Mouse (Mus musculus): ENCODE data around the gene Ryr1.
"Not testable (repeated sequence)": the region's sequence is repeated elsewhere in the genome, so short reads cannot be mapped to it uniquely, and the experiment has no call there.

The Ryr1 gene

DNA sequence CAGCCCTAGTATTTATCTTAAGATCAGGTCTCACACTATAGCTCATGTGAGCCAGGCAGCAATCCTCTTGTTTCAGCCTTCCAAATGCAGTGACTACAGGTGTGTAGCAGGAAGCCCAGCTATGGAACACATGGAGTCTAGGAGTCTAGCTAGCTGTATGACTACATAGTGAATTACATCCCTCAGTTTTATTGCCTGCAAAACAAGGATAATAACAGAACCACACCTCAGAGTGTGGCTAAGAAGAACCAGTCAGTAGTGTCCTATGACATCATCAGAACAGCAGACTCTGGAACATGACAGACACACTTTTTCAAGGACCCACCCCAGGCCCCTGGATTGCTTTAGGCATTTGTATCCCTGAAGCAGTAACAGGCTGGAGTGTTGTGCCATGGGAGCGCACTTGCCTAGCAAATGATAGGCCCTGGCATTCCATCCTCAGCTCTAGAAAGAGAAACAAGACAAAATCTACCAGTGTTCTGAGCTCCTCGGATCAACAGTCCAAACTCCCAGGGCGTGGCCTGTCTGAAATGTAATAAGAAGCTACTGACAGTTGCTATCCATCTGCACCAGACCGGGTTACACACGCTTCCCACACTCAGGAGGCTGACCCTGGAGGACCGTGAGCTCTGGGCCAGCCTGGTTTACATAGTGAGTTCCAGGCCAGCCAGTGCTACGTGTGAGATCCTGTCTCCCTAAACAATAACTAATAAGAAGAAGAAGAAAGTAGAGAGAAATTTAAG lies 21.8 kb upstream of the Ryr1 start:
- DNase-seq (ENCODE audit: low read depth in 2 of 2, low spot score in 2 of 2), result no peak

DNA sequence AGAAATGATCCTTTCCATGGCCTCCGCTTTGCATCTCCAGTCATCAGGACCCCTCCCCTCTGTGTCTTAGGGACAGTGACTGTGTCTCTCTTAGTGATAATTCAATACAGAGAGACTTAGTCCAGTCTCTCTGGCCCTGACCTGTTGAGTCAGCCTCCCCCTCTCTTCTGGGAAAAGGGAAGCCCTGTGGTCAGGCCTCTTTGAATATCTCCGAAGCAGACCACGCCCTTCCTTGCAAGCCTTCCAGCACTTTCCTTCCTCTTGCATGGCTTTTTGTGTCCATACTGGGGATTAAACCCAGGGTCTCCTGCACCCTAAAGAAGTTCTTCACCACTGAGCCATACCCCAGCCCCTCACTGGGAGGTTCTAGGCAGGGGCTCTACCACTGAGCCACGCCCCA lies 19.0 kb upstream of the Ryr1 start:
- no peak for DNase-seq (ENCODE audit: low read depth in 2 of 2, low spot score in 2 of 2)

DNA sequence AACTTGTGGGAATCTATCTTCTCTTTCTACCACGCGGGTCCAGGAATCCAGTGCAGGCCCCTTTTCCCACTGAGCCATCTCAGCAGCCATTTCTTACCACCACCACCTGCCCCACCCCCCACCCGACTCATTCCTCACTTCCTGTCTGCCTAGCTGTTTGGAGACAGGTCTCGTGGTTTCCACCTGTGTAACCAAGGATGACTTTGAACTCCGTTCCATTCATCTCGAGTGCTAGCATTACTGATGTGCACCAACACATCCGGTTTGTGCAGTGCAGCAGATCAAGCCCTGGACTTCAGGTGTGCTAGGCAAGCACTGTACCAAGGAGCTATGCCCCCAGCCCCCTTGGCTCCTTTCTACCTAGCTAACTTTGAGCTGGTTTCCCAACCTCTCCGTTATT lies 16.4 kb upstream of the Ryr1 start:
- DNase-seq (ENCODE audit: low read depth in 2 of 2, low spot score in 2 of 2), result peak; percentile 43 to 51

DNA sequence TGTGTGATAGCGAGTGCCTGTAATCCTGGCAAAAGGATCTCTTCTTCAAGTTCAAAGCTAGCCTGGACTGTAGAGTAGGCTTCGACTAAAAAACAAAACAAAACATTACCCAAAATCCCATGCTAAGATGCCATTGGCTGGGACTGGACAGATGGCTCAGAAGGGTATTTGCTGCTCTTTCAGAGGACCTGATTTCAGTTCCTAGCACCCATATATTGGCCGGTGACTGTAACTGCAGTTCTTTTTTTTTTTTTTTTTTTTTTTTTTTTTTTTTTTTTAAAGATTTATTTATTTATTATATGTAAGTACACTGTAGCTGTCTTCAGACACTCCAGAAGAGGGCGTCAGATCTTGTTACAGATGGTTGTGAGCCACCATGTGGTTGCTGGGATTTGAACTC lies 14.3 kb upstream of the Ryr1 start:
- DNase-seq (ENCODE audit: low read depth in 2 of 2, low spot score in 2 of 2), result not testable (repeated sequence)

DNA sequence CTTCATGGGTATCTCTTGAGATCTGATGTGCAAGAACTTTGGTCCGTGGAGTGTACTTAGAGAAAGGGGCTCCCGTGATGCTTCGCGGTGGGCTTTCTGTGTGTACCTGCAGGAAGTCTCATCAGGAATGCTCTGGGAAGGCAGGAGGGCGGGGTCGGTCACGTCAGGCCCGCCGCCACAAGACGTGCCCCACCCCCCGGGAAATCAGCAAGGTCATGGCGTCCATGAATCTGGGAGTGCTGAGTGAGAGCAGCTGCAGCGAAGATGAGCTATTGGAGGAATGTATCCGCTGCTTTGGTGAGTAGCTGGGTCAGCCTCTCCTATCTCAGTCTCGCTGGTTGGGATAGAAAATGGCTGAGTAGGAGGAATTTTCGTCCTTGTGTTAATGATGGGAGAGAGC lies 12.4 kb upstream of the Ryr1 start:
- DNase-seq (ENCODE audit: low read depth in 2 of 2, low spot score in 2 of 2), result no peak

DNA sequence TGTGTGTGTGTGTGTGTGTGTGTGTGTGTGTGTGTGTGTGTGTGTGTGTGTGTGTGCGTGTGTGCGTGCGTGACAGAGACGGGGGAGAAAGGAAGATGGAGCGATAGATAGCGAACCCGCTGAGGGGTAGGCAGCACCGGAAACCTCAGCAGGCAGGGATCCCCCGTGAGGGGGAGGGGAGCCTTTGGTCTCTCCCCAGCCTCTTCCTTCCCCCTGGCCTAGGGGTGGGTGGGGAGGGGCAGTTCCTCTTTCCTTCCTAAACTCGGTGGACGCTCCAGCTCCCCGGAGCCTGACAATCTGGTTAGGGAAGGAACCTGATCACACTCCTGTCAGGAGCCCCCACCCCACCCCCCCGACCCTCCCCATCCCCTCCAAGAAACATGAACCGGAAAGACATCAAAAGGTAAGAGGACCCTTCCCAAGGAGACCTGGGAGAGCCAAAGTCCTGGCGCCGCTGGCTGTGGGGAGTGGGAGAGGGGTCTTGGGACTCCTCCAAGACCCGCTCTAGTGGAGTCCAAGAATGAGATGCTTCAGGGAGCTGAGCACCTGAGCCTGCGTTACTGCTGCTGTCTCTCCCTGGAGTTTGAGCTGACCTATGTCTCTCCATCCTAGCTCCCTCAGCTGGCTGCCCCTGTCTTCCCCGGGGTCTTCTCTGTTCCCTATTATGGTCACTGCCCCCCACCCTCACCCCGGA lies 9.9 kb upstream of the Ryr1 start, which contains the start of gene Rasgrp4:
TSS of gene Rasgrp4 (plus strand) at position 159 of the 694 bp plus-strand sequence.
- DNase-seq (ENCODE audit: low read depth in 2 of 2, low spot score in 2 of 2), result peak; percentile 62 to 71

DNA sequence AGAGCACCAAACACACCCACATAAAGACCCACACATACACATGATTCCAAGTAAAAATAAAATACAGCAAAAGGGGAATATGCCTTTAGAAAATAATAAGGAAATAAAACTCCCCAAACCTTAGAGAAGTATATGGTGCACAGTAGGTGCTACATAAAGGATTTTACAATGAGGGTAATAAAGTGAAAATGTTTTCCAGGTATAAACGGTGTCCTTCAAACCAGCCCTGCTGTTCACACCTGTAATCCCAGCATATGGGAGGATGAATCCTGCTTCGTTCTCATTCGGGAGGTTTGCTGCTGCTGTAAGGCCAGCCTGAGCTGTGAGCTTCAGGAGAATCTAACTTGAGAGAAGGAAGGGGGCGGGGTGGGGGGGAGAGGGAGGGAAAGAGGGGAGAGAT lies 9.3 kb upstream of the Ryr1 start:
- DNase-seq (ENCODE audit: low read depth in 2 of 2, low spot score in 2 of 2), result no peak

DNA sequence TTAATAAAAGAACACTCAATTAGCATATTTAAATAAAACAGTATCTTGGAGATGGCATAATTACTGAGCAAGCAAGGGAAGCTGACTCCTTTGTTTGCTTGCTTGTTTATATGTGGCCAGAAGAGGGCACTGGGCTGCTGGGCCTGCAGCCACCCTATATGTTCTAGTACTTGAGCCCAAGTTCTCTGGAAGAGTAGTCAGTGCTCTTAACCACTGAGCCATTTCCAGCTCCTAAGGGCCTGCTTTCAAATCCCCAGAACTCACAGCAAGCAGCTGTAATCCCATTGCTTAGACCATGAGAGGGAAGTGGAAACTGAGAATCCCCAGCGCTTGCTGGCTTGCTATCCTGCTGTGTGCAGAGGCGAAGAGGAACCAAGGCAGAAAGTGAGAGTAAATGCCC lies 3.7 kb upstream of the Ryr1 start:
- no peak for DNase-seq (ENCODE audit: low read depth in 2 of 2, low spot score in 2 of 2)

DNA sequence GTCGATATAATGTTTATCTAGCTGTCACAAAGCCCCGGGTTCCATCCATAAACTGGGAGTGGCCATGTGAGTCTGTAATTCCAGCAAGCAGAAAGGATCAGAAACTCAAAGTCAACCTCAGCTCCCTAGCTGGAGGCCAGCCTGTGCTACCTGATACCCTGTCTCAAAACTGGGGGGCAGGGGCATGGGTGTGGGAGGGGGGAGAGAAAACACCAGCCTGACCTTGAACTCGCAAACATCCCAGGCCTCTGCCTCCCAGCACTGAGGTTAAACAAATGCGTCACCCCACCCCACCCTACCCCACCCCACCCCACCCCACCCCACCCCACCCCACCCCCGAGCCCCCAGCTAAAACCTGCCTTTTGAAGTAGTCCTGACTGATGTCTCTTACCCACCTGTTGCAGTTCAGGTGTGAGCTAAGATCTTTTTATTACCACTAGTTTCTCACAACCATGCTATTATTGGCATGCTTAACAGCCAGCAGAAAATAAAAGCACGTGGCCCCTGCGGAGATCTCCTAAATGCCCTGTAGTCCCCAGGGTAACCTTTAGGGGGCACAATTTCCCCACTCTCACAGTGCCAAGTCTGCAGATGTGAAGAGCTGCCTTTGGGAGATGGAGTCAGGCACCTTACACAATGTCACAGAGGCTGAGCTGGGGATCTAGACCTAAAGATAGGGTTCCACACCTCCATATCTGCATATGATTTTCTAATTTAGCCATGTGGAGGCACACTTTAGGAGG lies 1.4 kb upstream of the Ryr1 start:
- peak; percentile 80 to 88 for DNase-seq (ENCODE audit: low read depth in 2 of 2, low spot score in 2 of 2)

DNA sequence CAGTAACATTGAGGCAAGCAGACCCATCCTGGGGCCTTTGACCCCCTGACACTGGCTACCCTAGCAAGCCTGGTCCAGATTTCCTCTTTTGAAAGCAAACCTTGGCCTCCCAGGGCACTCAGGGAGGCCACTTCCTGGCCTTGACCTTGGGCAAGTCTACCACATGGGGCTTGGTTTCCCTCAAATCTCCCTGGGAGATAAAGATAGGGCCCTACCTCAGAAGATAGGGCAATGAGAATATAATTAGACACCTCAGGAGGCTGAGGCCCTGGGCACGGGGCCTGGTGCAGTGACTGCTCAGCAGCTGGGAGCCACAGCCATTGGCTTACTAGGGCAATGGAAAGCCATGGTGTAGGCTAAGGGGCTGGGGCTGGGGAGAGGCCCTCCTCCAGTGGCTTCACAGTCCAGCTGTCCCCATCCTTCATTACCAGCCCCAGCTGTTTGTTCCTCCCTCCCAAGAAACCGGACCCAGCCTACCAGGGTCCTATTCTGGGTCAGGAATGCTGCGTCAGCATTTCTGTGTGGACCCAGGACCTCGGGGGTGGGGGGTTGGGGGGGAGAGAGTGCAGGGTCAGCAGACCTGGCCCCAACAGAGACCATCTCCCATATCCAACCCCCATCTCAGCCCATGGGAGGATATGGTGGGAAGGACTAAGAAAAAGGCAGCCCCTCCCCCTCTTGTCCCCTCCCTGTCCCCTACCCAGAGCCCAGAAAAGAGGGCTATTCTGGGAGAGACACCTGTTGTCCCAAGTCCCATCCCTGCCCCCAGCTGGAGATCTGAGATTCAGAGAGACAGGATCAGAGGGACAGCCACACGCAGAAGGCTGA lies 1.2 kb downstream of the Ryr1 start:
- no peak for DNase-seq (ENCODE audit: low read depth in 2 of 2, low spot score in 2 of 2)

DNA sequence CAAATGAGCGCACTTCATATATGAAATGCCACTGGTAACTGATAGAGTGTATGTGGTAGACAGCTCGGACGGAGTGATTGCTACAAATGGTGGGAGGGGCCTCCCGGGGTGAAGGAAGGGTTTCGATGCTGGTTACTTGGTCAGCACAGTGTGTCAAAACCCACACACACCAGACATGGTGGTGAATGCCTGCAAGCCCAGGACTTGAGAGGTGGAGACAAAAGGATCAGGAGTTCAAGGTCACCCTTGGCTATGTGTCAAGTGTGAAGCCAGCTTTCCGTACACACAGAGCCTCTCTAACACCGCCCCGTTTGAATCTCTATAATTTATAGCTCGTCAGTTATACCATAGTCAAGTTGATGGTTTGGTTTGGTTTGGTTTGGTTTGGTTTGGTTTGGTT lies 2.2 kb downstream of the Ryr1 start:
- no peak for DNase-seq (ENCODE audit: low read depth in 2 of 2, low spot score in 2 of 2)

DNA sequence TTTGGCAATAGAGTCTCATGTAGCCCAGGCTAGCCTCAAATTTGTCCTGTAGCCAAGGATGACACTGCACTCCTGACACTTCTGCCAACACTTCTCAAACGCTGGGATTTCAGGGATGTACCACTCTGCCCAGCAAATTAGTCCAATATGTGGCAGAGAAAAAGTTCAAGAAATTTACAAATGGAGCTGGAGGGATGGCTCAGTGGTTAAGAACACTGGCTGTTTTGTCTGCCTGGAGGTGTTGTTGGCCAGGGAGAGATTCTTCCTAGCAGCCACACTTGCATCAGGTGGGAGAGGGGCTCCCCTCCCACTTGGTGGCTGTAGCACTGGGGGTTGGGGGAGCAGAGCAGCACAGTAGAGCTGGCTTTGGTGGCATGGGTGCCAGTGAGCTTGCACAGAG lies 5.5 kb downstream of the Ryr1 start:
- no peak for DNase-seq (ENCODE audit: low read depth in 2 of 2, low spot score in 2 of 2)

DNA sequence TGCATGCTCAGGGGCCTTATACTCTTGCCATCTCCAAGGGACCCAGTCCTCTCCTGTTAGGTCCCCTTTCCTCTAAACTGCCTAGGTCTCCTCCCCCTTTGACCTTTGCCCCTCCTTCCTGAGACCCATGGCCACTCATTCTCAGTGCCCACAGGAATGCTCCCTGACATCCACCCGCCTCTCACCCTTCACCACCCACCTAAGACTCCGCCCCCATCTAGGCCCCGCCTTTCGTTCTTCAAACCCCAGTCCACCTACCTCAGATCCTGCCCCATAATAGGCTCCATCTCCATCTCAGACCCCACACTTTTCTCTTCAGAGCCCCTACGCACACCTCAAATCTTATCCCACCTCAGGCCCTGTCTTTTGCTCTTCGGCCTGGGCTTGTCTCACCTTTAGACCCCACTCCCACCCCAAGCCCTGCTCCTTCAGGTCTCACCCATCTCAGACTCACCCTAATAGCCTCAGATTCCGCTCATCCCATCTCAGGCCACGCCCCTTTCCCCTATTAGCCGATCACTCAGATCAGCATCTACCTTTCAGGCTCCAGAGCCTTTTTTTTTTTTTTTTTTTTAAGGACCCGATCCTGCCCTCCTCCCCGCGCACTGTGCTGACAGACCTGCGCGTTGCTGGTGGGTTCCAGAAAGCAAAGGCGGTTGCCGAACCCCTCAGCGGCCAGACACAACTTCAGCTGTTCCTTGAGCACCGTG lies 6.7 kb downstream of the Ryr1 start:
- DNase-seq (ENCODE audit: low read depth in 2 of 2, low spot score in 2 of 2), result no peak

DNA sequence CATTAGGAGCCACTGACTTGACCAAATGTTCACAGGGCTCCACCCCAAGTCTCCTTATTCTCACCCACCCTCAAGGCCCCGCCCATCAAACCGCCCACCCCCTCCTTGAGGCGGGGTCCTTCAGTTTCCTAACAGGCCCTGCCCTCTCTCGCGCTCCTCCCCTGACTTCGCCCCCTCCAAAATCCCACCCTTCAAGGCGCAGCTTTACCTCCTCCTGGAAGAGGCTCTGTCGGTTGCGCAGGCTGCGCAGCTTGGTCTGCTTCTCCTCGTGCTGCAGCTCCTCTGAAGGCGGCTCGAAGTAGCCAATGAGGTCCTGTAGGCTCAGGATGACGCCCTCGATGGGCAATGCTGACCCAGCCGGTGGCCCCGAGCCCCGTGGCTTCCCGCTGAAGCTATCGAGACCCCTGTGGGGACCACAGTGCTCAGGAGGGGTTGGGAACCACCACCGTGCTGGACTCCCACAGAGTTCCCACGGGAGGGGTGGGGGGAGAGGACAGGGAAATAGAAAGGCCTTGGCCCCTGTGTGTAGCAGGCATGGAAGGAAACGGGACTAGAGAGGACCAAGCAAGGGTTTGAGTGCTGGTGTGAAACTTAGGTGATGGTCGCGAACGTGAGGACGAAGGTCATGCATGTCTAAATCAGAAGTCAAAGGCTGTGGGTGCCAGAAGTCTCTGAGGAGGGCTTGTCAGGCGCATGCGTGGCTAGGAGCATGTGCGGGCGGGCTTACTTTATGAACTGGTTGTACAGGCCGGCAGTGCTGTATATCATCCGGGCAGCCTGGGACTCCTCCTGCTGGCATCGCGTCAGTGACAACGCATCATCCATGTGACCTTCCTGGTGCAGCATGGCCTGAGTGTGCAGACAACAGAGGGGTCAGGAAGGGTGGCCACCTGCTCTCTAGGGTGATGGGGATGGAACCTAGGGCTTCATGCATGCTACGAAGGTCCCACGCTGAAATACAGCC lies 15.7 kb downstream of the Ryr1 start:
- DNase-seq (ENCODE audit: low read depth in 2 of 2, low spot score in 2 of 2), result no peak

DNA sequence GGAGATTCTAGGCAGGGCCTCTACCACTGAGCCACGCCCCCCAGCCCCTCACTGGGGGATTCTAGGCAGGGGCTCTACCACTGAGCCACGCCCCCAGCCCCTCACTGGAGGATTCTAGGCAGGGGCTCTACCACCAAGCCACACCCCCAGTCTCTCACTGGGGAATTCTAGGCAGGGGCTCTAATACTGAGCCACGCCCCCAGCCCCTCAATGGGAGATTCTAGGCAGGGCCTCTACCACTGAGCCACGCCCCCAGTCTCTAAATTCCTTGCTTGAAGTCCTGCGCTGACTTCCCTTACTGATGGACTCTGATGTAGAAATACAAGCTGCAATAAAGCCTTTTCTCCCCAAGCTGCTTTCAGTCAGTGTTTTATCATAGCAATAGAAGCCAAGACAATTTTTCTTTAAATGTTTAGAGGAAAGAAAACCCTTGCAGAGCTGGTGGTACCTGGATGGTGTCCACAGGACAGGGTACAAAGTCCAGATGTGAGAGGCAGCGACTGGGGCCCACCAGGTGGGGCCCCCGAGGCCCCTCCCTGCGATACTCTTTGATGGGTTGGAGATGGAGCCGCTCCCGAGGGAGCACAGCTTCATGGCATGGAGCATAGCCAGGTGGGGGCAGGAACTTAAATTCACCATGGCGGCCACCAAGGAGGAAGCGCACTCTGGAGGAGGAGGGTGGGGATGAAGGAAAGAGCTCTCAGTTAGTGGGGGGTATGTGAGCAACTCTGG lies 23.5 kb downstream of the Ryr1 start:
- no peak for DNase-seq (ENCODE audit: low read depth in 2 of 2, low spot score in 2 of 2)

DNA sequence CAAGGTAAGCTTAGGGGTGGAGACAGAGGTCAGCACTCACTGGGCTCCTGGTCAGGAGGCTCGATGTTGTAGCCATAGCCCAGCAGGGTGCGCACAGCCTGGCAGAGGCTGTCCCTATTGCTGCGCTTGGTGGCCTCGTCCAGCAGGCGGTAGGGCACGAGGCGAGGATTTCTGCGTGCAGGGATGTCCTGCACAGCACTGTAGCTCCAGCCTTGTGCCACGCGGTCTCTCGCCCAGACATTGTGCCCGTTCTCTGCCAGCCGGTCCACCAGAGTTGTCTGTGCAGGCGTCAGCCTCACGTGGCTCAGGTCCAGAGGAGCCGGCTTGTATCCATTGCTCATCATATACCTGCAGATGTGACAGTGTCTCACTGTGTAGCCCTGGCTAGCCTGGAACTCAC lies 27.8 kb downstream of the Ryr1 start:
- DNase-seq (ENCODE audit: low read depth in 2 of 2, low spot score in 2 of 2), result no peak

DNA sequence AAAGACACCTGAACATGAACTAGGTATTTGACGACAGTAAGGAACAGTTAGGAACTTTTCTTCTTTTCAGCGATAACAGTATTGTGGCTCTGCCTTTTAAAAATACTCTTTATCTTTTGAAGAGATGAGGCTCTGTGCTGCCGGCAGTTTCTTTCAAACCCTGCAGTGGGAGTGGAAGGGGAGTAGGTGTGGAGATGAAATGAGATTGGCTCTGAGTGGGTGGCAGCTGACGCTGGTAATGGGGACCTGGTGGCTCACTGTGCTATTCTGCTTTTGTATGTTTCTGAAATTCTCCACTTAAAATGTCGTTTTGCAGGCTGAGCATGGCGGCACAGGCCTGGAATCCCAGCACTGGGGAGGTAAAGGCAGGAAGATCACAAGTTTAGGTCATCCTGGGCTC lies 36.2 kb downstream of the Ryr1 start:
- DNase-seq (ENCODE audit: low read depth in 2 of 2, low spot score in 2 of 2), result no peak

DNA sequence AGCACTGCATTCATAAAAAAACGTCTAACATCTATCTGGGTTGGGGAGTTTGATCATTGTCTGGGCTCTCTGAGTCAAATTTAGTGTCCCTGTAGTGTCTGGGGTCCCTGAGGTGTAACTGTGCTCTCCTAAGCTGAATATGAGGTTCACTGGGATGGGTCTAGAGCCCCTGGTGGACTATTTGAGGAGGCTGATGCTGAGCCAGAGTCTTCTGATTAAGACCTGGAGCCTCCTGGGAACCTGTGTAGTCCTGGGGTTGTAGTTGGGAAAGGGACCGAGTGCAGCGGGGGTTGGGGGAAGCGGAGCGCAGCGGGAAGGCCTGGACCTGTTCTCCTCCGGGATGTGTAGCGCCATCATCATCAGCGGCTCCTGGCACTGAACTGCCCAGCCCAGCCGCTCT lies 38.1 kb downstream of the Ryr1 start:
- DNase-seq (ENCODE audit: low read depth in 2 of 2, low spot score in 2 of 2), result no peak

DNA sequence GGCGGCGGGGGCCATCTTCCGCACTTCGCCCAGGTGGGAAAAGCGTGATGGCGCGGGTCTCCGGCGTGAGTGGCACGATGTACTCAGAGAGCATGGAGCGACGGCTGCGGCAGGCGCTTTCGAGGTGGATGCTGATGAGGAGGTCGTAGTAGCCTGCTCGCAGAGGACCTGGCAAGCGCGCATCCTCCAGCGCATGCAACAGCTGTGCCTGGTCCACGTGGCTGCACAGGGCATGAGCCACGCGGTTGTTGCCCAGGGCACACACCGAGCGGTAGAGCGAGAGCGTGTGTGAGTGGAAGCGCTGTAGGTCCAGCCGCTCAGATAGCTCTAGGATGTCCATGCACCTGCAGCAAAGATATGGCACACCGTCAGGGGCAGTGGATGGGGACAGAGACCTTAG lies 39.0 kb downstream of the Ryr1 start:
- DNase-seq (ENCODE audit: low read depth in 2 of 2, low spot score in 2 of 2), result no peak

Measured in CD8-positive naive resting alpha-beta T cell, adult 2 months (primary cell).